Mouse (Mus musculus) midbrain, embryonic 10.5 days (tissue): ENCODE data around the gene Fads6. TPM values are rescaled to one million over a fixed set of nuclear protein-coding genes. Genes with fewer than 3 reads are reported as not detected.

Experiments
- DNase-seq: peaks from one replicate; pipeline ENCODE4 v3.0.0-alpha.2; 2017; ENCODE audit warnings: low spot score
- H3K27ac ChIP-seq: fragments of 300-500 bp; sonication (generic); replicated peaks from 2 replicates; pipeline ENCODE4 v1.5.1; 2016; ENCODE audit warnings: mild to moderate bottlenecking
- H3K27me3 ChIP-seq: fragments of 300-500 bp; sonication (generic); 2 replicates; pipeline ENCODE4 v1.6.1; 2016; ENCODE audit warnings: low read depth, mild to moderate bottlenecking; ENCODE audit not compliant: poor library complexity, severe bottlenecking
- H3K36me3 ChIP-seq: fragments of 300-500 bp; sonication (generic); 2 replicates; pipeline ENCODE4 v1.6.1; 2016; ENCODE audit warnings: mild to moderate bottlenecking, moderate library complexity
- H3K4me1 ChIP-seq: fragments of 300-500 bp; sonication (generic); 2 replicates; pipeline ENCODE4 v1.6.1; 2016
- H3K4me3 ChIP-seq: fragments of 300-500 bp; sonication (generic); 2 replicates; pipeline ENCODE4 v1.5.1; 2016; ENCODE audit warnings: mild to moderate bottlenecking, moderate library complexity
- H3K9me3 ChIP-seq: fragments of 300-500 bp; sonication (generic); replicated peaks from 2 replicates; pipeline ENCODE4 v1.6.1; 2016; ENCODE audit warnings: mild to moderate bottlenecking
- WGBS: fragments of 180-500 bp; shearing (Covaris S2); methylation state at CpG from one replicate; pipeline ENCODE4 v1.1.7; 2016; 5-methylcytosine and 5-hydroxymethylcytosine counted together
- polyA plus RNA-seq: library from polyadenylated mRNA; unstranded; fragments of >200 nt; fragmentation: Nextera tagmentation; extraction: Ambion mirVana; gene quantifications from 2 replicates; pipeline ENCODE4 v1.2.1, GENCODE M21; 2016

Gene Fads6
- polyA plus RNA-seq, 1 experiment from 2014 or later = 0.37 TPM

DNA sequence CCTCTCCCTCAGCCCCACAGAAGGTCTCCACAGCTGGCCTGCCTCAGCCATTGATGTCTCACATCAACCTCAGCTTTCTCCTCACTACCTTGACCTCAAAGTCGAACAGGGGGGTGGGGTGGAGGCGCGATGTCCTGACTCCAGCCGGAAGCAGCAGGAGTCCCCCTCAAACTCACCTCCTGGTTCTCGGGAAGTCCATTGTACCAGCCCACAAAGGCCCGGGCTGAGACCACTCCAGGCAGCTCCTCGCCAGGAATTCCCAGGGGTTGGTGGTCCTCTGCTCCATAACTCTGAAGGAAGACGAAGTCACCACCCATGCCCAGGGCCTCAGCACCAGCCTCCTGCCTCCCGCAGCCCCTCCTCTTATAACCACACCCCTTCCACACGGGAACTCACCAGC is 26.0 kb downstream of the Fads6 start:
- 70% methylated on average over 10 of the region's 10 CpGs for WGBS
- no peak for DNase-seq
- Histone ChIP-seq H3K4me1 (peaks cover 57% of the 10 kb centered on the region), H3K27me3 (peaks cover 45% of the 10 kb centered on the region), H3K4me3 (no peak overlapping the region), H3K27ac (no peak overlapping the region), H3K36me3 (peaks cover 26% of the 10 kb centered on the region), H3K9me3 (no peaks in the 10 kb centered on the region)

DNA sequence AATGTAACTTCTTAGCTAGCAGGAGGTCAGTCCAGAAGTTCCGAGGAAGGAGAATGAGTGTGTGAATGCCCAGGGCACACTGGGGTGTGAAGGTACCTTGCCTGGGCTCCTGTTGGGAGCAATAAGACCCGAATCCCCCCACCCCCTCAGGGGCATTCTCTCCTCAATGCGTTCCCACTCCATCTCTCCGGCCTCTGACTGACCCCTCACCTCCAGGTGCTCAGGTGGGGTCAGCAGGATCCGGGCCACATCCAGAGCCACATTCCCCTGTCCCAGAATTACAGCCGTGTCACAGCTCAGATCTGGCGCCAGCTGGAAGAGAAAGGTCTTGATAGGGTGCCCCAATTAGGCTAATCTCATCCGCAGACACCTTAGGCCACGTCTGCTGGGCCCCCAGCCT is 26.4 kb downstream of the Fads6 start:
- no peaks in the 10 kb centered on the region for H3K9me3 ChIP-seq
- no peak overlapping the region for H3K4me3 ChIP-seq
- DNase-seq = no peak
- peaks cover 49% of the 10 kb centered on the region for H3K27me3 ChIP-seq
- peaks cover 26% of the 10 kb centered on the region for H3K36me3 ChIP-seq
- H3K4me1 ChIP-seq = peaks cover 57% of the 10 kb centered on the region
- no peak overlapping the region for H3K27ac ChIP-seq
- WGBS = 84% methylated on average over 9 of the region's 9 CpGs

DNA sequence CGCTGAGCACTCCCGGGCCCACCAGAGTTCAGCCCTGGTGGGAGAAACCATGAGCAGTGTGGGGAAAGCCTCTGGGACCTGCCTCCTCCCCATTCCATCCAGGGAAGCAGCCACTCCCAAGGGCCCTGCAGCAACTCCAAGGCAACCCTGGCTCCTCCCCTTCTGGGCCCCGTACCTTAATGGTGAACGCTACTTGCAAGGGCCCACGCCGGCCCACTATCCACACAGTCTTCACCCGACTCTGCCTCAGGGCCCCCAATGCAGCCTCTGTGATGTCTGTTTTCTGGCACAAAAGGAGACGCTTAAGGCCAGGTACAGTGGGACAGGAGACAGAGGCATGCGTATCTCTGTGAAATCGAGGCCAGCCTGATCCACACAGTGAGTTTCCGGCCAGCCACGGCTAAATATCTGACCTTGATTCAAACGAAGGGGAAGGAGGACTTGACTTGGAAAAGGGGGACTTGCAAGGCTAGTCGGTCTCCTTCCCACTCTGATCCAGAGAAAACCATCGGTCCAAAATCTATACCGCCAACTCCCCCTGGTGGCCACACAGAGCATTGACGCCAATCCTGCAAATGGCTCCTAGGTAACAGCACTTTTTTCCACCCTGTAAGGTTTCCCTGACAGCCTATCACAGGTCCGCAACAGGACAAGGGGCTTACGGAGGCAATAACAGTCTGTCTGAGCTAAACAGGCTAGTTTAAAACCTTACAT is 27.2 kb downstream of the Fads6 start:
- Histone ChIP-seq H3K27me3 (peaks cover 57% of the 10 kb centered on the region), H3K4me3 (no peak overlapping the region), H3K27ac (no peak overlapping the region), H3K9me3 (no peaks in the 10 kb centered on the region), H3K4me1 (peaks cover 57% of the 10 kb centered on the region), H3K36me3 (peaks cover 26% of the 10 kb centered on the region)
- peak; percentile 84 for DNase-seq
- WGBS = 35% methylated on average over 19 of the region's 19 CpGs

DNA sequence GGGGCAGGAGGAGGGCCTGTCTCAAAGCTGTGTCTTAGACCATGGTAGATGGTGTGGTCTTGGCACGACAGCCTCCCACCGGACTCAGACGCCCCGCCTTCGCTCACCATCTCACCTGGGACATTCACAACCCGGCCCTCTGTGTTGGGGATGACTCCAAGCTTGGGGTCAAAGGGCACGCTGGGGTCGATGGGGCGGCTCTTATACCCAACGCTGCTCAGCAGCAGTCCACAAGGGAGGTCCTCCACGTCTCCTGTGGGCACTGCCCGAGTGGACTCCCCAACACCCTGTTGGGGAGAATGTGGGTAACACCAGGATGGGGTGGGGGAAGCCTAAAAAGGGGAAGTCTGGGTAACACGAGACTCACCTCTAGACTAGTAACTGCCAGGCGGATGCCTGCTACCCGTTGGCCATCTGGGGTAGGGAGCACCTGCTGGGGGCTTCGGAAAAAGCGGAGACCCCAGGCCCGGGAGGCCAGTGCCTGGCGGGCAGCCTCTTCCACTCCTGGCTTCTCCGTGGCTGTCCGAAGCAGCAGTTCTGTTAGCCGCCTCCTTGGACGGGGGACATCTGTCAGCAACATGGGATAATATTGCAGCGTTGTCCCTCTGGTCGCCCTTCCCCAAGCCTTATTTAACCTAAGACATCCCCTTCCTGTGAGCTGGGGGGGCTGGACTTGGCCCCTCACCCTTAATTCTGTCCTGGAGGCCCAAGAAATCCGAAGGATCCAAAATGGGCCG is 28.0 kb downstream of the Fads6 start:
- H3K4me1 ChIP-seq = peaks cover 59% of the 10 kb centered on the region
- 89% methylated on average over 27 of the region's 27 CpGs for WGBS
- no peak for DNase-seq
- peaks cover 26% of the 10 kb centered on the region for H3K36me3 ChIP-seq
- H3K9me3 ChIP-seq = no peaks in the 10 kb centered on the region
- H3K4me3 ChIP-seq = no peak overlapping the region
- no peak overlapping the region for H3K27ac ChIP-seq
- H3K27me3 ChIP-seq = peaks cover 65% of the 10 kb centered on the region

DNA sequence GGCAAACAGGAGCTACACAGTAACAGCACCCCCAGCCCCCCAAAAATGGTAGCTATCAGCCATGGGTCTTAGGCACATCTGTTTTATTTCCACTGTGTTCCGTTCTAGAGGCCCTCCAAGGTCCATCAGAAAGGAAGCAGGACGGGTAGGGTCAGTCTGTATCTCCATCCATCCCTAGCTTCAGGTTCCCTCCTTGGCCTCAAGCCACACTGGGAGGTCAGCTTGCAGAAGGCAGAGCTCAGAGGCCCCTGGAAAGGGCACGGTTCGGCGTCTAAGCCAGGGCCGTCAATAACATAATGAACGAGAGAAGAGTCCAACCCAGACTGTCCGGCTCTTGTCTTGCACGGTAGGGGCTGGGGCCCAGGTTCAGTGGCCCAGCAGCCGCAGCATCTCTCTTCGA is 29.5 kb downstream of the Fads6 start:
- peaks cover 26% of the 10 kb centered on the region for H3K36me3 ChIP-seq
- WGBS = 75% methylated on average over 11 of the region's 11 CpGs
- H3K27me3 ChIP-seq = peaks cover 80% of the 10 kb centered on the region
- H3K4me3 ChIP-seq = no peak overlapping the region
- H3K9me3 ChIP-seq = no peaks in the 10 kb centered on the region
- no peak overlapping the region for H3K27ac ChIP-seq
- H3K4me1 ChIP-seq = peaks cover 49% of the 10 kb centered on the region
- DNase-seq = no peak

DNA sequence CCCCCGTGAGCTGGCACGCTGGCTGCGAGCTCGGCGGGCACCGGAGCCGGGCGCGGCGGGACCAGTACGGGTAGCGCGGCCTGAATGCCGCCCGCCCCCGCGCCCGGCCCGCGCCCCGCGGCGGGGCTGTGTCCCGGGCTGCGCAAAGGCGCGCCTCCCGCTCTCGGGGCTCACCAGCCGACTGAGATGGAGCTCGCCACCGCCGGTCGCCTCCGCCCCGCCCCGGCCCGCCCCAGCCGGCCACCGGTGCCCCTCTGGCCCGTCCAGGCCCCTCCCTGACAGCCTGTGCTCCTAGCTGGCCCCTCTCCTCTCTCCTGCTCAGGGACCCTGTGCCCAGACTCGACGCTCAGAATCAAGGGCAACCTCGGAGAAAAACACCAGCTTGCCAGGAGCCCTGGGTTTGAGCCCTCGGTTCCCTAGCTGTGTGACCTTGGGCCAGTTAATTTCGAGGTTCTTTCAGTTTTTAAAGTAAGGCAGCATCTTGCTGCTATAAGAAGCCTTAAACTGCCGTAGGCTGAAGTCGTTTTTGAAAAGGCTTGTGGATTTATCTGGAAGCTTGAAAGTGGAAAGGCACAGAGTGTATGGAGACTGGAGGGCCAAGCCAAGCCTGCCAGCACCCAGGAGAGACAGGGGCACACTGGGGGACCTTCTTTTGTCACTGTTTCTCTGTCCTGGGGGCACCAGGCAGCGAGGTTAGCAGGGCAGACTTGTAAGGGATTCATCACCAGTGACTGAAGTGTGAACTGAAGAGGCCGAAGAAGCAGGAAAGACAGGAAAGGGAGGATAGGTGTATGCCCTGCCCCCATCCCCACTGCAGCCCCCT is 30.2 kb downstream of the Fads6 start, which contains the start of gene Grin2c:
TSS of gene Grin2c (minus strand) at position 183 of the 823 bp plus-strand sequence.
- DNase-seq = no peak
- H3K27me3 ChIP-seq = peaks cover 87% of the 10 kb centered on the region
- peaks cover 46% of the 10 kb centered on the region for H3K4me1 ChIP-seq
- no peak within 1 kb of the TSS for H3K27ac ChIP-seq
- peak within 1 kb of the TSS; percentile 51 for H3K4me3 ChIP-seq
- H3K9me3 ChIP-seq = no peaks in the 10 kb centered on the region
- 8% methylated on average over 36 of the region's 50 CpGs for WGBS
- peaks cover 26% of the 10 kb centered on the region for H3K36me3 ChIP-seq

DNA sequence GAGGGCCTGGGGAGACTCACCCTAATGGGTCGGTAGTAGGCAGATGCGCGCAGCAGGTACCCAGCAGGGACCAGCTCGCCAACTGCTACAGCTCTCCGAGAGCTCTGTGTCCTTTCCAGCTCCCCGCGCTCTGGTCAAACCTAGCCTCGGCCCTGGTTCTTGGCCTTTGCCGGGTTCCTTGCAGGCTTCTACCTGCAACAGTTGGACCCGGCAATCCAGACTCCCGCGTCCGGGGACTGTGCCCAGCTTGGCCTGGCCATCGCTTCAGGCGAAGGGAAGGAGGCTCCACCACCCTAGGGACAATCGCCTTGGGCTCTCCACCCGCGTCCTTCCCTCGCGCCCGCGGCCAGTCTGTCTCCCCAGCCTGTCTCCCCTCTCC is 31.1 kb downstream of the Fads6 start:
- WGBS = 3% methylated on average over 22 of the region's 22 CpGs

DNA sequence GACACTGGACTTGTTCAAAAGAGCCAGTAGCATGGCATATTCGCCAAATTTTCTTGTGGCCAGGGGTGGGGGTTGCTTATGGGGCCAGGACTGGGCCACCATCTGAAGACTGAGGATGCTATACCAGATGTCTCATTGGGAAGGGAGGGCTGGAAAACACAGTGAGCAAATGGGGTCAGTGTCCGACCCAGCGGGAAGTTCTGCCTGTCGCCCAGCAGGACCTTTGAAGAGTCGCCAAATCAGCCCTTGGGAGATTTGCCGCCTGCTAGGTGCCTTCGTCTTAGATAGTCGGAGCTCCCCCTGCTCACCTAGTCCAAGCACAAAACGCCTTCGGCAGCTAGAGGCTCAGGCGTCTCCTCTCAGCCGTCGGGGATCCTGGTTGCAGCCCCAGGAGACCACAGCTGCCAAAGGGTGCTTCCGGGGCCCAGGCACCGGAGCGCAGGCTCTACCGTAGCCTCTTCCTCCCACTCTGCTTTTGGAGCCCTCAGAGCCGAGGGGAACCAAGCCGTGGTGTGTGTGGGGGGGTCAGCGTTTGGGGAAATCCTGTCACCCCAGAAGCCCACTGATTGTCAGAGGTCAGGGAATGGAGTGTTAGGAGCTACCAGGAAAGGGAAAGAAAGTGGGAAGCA is 31.6 kb downstream of the Fads6 start:
- H3K4me3 ChIP-seq = peak overlapping the region; percentile 51
- H3K27ac ChIP-seq = no peak overlapping the region
- H3K4me1 ChIP-seq = peaks cover 46% of the 10 kb centered on the region
- 3% methylated on average over 20 of the region's 20 CpGs for WGBS
- H3K36me3 ChIP-seq = peaks cover 20% of the 10 kb centered on the region
- H3K27me3 ChIP-seq = peaks cover 96% of the 10 kb centered on the region
- DNase-seq = no peak
- no peaks in the 10 kb centered on the region for H3K9me3 ChIP-seq

More for the DNA sequence above, 31.1 kb downstream of the Fads6 start:
- peak; percentile 36 for DNase-seq
- no peaks in the 10 kb centered on the region for H3K9me3 ChIP-seq
- peaks cover 95% of the 10 kb centered on the region for H3K27me3 ChIP-seq
- H3K4me3 ChIP-seq = peak overlapping the region; percentile 51
- peaks cover 46% of the 10 kb centered on the region for H3K4me1 ChIP-seq
- H3K27ac ChIP-seq = no peak overlapping the region
- peaks cover 25% of the 10 kb centered on the region for H3K36me3 ChIP-seq

DNA sequence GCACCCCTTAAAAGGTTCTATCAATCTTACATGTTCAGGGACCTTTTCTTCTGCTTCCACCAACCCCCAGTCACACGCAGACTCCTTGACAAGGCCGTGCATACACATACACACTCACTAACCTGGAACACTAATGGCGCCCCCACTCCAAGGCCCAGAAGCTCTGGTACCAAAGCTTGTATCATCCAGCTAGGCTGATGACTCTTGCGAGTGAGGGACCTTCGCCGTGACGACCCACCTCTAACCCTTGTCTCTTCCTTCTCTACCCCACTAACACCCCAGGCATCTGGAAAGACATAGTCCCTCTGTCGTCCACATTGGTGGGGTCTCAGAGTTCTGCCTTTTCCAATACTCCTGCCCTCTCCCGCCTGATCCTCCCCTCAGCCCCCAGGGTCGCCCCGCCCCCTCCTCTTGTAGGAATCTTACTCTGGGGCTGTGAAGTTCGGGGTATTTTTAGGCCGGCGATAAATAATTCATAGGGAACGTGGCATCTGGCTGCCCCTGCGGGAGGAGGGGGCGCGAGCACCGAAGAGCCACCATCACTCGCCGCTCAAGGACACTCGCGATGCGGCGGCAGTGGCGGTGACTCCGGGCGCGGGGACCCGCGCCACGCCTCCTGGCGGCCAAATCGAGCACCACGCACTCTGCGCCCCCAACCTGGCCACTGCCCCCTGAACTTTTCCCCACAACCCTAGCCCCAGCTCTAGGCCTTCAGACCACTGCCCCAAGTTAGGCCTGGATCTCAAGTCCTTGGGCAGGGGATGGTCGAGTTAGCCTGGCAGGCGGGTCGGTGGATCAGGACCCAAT is 32.4 kb downstream of the Fads6 start:
- Histone ChIP-seq H3K4me1 (peaks cover 39% of the 10 kb centered on the region), H3K27ac (no peak overlapping the region), H3K27me3 (peaks cover 100% of the 10 kb centered on the region), H3K9me3 (no peaks in the 10 kb centered on the region), H3K36me3 (peaks cover 20% of the 10 kb centered on the region), H3K4me3 (peak overlapping the region; percentile 49)
- WGBS = 7% methylated on average over 39 of the region's 39 CpGs
- peak; percentile 67 for DNase-seq

DNA sequence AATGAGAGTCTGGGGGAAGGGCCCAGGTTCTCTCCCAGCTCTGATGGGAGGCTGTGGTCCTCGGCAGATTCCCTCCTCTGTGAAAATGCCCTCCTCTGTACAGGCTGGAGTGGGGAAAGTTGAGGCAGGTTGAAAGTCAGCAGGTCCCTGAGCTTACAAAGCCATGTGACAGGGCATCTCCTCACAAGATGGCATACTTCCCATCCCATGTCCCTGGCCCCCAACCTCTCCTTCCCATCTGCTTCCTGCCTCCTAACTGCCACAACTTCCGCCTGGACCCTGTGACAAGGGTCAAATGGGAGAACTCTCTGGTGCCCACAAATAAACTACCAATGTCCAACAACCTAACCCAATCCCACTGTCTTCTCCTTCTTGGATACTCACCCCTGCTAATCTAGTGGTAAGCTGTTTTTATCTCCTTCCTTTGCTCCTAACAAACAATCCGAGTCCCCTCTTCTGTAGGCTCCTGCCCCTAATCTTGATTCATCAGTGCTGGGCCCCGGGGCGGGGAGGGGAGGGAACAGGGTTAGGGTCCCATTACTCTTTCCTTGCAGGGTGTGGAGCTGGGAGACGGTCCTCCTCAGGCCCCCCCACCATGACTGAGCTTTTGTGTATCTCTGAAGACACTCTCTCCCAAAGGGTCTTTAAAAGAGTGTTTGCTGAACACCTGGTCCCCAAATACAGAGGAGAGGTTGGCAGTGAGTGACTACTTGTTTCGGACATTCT is 33.2 kb downstream of the Fads6 start:
- H3K27ac ChIP-seq = no peak overlapping the region
- DNase-seq = no peak
- H3K4me3 ChIP-seq = peak overlapping the region; percentile 49; the same call in 1 of the 2 replicates
- H3K9me3 ChIP-seq = no peaks in the 10 kb centered on the region
- H3K27me3 ChIP-seq = peaks cover 100% of the 10 kb centered on the region
- 62% methylated on average over 7 of the region's 7 CpGs for WGBS
- H3K4me1 ChIP-seq = peaks cover 34% of the 10 kb centered on the region
- H3K36me3 ChIP-seq = peaks cover 16% of the 10 kb centered on the region

DNA sequence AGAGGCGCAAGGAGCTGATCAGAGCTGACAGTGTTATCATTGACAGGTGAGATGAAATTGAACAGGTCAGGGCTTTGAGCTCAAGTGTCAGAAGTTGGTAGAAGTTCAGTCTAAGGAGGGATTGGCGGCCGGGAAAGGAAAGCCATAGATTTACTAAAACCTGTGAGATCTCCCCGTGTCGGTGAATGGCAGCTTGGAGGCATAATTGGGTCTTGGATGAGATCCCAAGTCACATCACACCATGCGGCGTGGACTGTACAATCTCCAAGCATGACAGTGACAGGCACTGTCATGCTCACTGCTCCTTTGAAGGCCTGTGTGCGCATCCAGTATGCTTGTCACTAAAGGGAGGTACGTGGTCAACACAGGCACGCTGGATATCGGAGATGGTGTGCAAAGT is 34.5 kb downstream of the Fads6 start:
- Histone ChIP-seq H3K27ac (no peak overlapping the region), H3K36me3 (peaks cover 2% of the 10 kb centered on the region; the same call in 1 of the 2 replicates), H3K27me3 (peaks cover 100% of the 10 kb centered on the region), H3K4me1 (peaks cover 38% of the 10 kb centered on the region), H3K4me3 (no peak overlapping the region), H3K9me3 (no peaks in the 10 kb centered on the region)
- 88% methylated on average over 11 of the region's 11 CpGs for WGBS
- DNase-seq = no peak
